Mouse (Mus musculus) midbrain, embryonic 10.5 days (tissue): Measurements from ENCODE around the gene Reg3a. TPM values are rescaled to one million over a fixed set of nuclear protein-coding genes. Genes with fewer than 3 reads are reported as not detected.

ENCODE experiments used
- polyA plus RNA-seq: library from polyadenylated mRNA; unstranded; fragments of >200 nt; fragmentation: Nextera tagmentation; extraction: Ambion mirVana; gene quantifications from 2 replicates; pipeline ENCODE4 v1.2.1, GENCODE M21; 2016

The Reg3a gene
- polyA plus RNA-seq, 1 experiment from 2014 or later: not detected

Other genes with a start within 250 kb of the Reg3a start
- gene Reg3b, start 10.1 kb upstream of the Reg3a start, polyA plus RNA-seq: not detected in 2 replicates
- not detected in 2 replicates for gene Reg3d, start 1.8 kb upstream of the Reg3a start, polyA plus RNA-seq
- not detected in 2 replicates for gene Reg2, start 14.9 kb downstream of the Reg3a start, polyA plus RNA-seq
- gene Reg1, start 42.0 kb downstream of the Reg3a start, polyA plus RNA-seq: not detected in 2 replicates
- gene Reg3g, start 88.2 kb downstream of the Reg3a start, polyA plus RNA-seq: not detected in 2 replicates